Mouse (Mus musculus) thymus, adult 2 months (tissue): ENCODE data around the gene Brsk1.

Experiments
- CTCF ChIP-seq: fragments of 200-500 bp; IDR thresholded peaks from 2 replicates; pipeline ENCODE4 v1.5.1; 2012; ENCODE audit warnings: mild to moderate bottlenecking, control low read depth, low read length, moderate library complexity, borderline replicate concordance; ENCODE audit not compliant: control insufficient read depth, poor library complexity, insufficient read depth; ENCODE audit errors: extremely low read depth
- POLR2A ChIP-seq: fragments of 200-500 bp; IDR thresholded peaks from 2 replicates; pipeline ENCODE4 v1.6.1; 2012; ENCODE audit warnings: mild to moderate bottlenecking, low read length, control low read depth, moderate library complexity; ENCODE audit not compliant: control insufficient read depth, poor library complexity, insufficient read depth; ENCODE audit errors: extremely low read depth

DNA sequence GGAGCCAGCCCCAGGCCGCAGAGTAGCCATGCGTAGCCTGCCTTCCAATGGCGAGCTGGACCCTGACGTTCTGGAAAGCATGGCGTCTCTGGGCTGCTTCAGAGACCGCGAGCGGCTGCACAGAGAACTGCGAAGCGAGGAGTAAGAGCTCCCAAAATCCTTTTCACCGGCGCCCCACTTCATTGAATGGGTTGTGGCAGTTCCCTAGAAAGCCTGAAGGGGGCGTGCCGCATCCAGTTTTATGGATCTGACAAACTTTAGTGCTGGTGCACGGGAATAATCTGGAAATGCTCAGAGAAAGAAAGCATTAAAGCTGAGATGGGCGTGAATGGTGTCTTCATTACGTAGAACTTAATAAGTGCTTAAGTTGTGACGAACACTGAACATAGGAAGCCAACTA, 14.7 kb downstream of the Brsk1 start:
- peak; percentile 44; the same call in 1 of the 2 replicates for TF ChIP-seq CTCF
- TF ChIP-seq POLR2A = no peak
